Mouse (Mus musculus): ENCODE results near the gene Tcea3. TPM values are rescaled to one million over a fixed set of nuclear protein-coding genes. Genes with fewer than 3 reads are reported as not detected.

The Tcea3 gene
- polyA plus RNA-seq, 1 experiment from 2014 or later = 54.9 TPM

GRCm38 (mm10) chr4:136282621-136283480 is 35.3 kb downstream of the Tcea3 start:
- Histone ChIP-seq H3K27ac (ENCODE audit: low read length) (peak overlapping the region; percentile 95), H3K4me2 (ENCODE audit: low read depth, low read length) (peak overlapping the region; percentile 29; the same call in 1 of the 2 replicates)

GRCm38 (mm10) chr4:136283783-136284182 is 36.3 kb downstream of the Tcea3 start:
- Histone ChIP-seq H3K4me1 (ENCODE audit: control insufficient read depth, insufficient read depth, low read length) (peaks cover 35% of the 10 kb centered on the region), H3K9ac (ENCODE audit: low read length) (no peak overlapping the region; the same call in 1 of the 2 replicates), H3K4me2 (ENCODE audit: low read depth, low read length) (peak overlapping the region; percentile 93), H3K36me3 (ENCODE audit: control insufficient read depth, insufficient read depth) (peaks cover 17% of the 10 kb centered on the region), H3K4me3 (ENCODE audit: low read length) (no peak overlapping the region; the same call in 1 of the 2 replicates), H3K9me3 (replicated peaks; ENCODE audit: control insufficient read depth, low read length) (peaks cover 4% of the 10 kb centered on the region), H3K27me3 (ENCODE audit: control insufficient read depth, insufficient read depth, low read length) (no peaks in the 10 kb centered on the region), H3K27ac (ENCODE audit: low read length) (peak overlapping the region; percentile 95)
- WGBS = 38% methylated on average over 2 of the region's 2 CpGs
- ATAC-seq (replicated peaks; ENCODE audit: extremely low read depth, insufficient read depth, low FRiP score) = no peak

More at GRCm38 (mm10) chr4:136282621-136283480, 35.3 kb downstream of the Tcea3 start:
- ATAC-seq (replicated peaks; ENCODE audit: extremely low read depth, insufficient read depth, low FRiP score) = no peak
- H3K9ac ChIP-seq (ENCODE audit: low read length) = peak overlapping the region; percentile 64
- WGBS = 42% methylated on average over 10 of the region's 10 CpGs
- H3K4me1 ChIP-seq (ENCODE audit: control insufficient read depth, insufficient read depth, low read length) = peaks cover 35% of the 10 kb centered on the region
- H3K9me3 ChIP-seq (replicated peaks; ENCODE audit: control insufficient read depth, low read length) = no peaks in the 10 kb centered on the region
- H3K36me3 ChIP-seq (ENCODE audit: control insufficient read depth, insufficient read depth) = peaks cover 9% of the 10 kb centered on the region
- no peaks in the 10 kb centered on the region for H3K27me3 ChIP-seq (ENCODE audit: control insufficient read depth, insufficient read depth, low read length)
- no peak overlapping the region for H3K4me3 ChIP-seq (ENCODE audit: low read length)

GRCm38 (mm10) chr4:136284455-136284854 is 36.9 kb downstream of the Tcea3 start, which contains the start of gene Zfp46:
Gene Zfp46 (plus strand): TSS chr4:136284683.
- H3K9me3 ChIP-seq (replicated peaks; ENCODE audit: control insufficient read depth, low read length) = peaks cover 6% of the 10 kb centered on the region
- peaks cover 24% of the 10 kb centered on the region for H3K36me3 ChIP-seq (ENCODE audit: control insufficient read depth, insufficient read depth)
- whole genome bisulfite sequencing = 12% methylated on average over 5 of the region's 5 CpGs
- peak within 1 kb of the TSS; percentile 81 for H3K9ac ChIP-seq (ENCODE audit: low read length)
- peaks cover 35% of the 10 kb centered on the region for H3K4me1 ChIP-seq (ENCODE audit: control insufficient read depth, insufficient read depth, low read length)
- H3K4me2 ChIP-seq (ENCODE audit: low read depth, low read length) = peak within 1 kb of the TSS; percentile 93
- H3K27ac ChIP-seq (ENCODE audit: low read length) = peak within 1 kb of the TSS; percentile 95
- ATAC-seq (replicated peaks; ENCODE audit: extremely low read depth, insufficient read depth, low FRiP score) = peak; percentile 16
- no peaks in the 10 kb centered on the region for H3K27me3 ChIP-seq (ENCODE audit: control insufficient read depth, insufficient read depth, low read length)
- H3K4me3 ChIP-seq (ENCODE audit: low read length) = peak within 1 kb of the TSS; percentile 84

- Histone ChIP-seq H3K36me3 (ENCODE audit: control insufficient read depth, insufficient read depth) (peaks cover 28% of the 10 kb centered on the region), H3K9me3 (replicated peaks; ENCODE audit: control insufficient read depth, low read length) (peaks cover 6% of the 10 kb centered on the region), H3K4me1 (ENCODE audit: control insufficient read depth, insufficient read depth, low read length) (peaks cover 35% of the 10 kb centered on the region), H3K4me3 (ENCODE audit: low read length) (peak overlapping the region; percentile 84), H3K4me2 (ENCODE audit: low read depth, low read length) (peak overlapping the region; percentile 93), H3K27me3 (ENCODE audit: control insufficient read depth, insufficient read depth, low read length) (no peaks in the 10 kb centered on the region), H3K27ac (ENCODE audit: low read length) (peak overlapping the region; percentile 95), H3K9ac (ENCODE audit: low read length) (peak overlapping the region; percentile 81)
- no peak for ATAC-seq (replicated peaks; ENCODE audit: extremely low read depth, insufficient read depth, low FRiP score)
- 8% methylated on average over 6 of the region's 6 CpGs for WGBS
Measured at GRCm38 (mm10) chr4:136284891-136285290, 37.4 kb downstream of the Tcea3 start.

GRCm38 (mm10) chr4:136285348-136285810 is 37.9 kb downstream of the Tcea3 start:
- peaks cover 33% of the 10 kb centered on the region for H3K36me3 ChIP-seq (ENCODE audit: control insufficient read depth, insufficient read depth)
- under 1% methylated on average over 25 of the region's 25 CpGs for WGBS

GRCm38 (mm10) chr4:136285811-136286371 is 38.4 kb downstream of the Tcea3 start:
- peaks cover 35% of the 10 kb centered on the region for H3K4me1 ChIP-seq (ENCODE audit: control insufficient read depth, insufficient read depth, low read length)
- peaks cover 8% of the 10 kb centered on the region for H3K9me3 ChIP-seq (replicated peaks; ENCODE audit: control insufficient read depth, low read length)
- H3K4me3 ChIP-seq (ENCODE audit: low read length) = peak overlapping the region; percentile 84
- no peaks in the 10 kb centered on the region for H3K27me3 ChIP-seq (ENCODE audit: control insufficient read depth, insufficient read depth, low read length)
- peak overlapping the region; percentile 95 for H3K27ac ChIP-seq (ENCODE audit: low read length)
- peak; percentile 85 for ATAC-seq (replicated peaks; ENCODE audit: extremely low read depth, insufficient read depth, low FRiP score)
- H3K4me2 ChIP-seq (ENCODE audit: low read depth, low read length) = peak overlapping the region; percentile 93
- peaks cover 38% of the 10 kb centered on the region for H3K36me3 ChIP-seq (ENCODE audit: control insufficient read depth, insufficient read depth)
- H3K9ac ChIP-seq (ENCODE audit: low read length) = peak overlapping the region; percentile 82
- under 1% methylated on average over 29 of the region's 29 CpGs for WGBS

More at GRCm38 (mm10) chr4:136285348-136285810, 37.9 kb downstream of the Tcea3 start:
- H3K4me2 ChIP-seq (ENCODE audit: low read depth, low read length) = peak overlapping the region; percentile 93
- peaks cover 35% of the 10 kb centered on the region for H3K4me1 ChIP-seq (ENCODE audit: control insufficient read depth, insufficient read depth, low read length)
- H3K27me3 ChIP-seq (ENCODE audit: control insufficient read depth, insufficient read depth, low read length) = no peaks in the 10 kb centered on the region
- H3K4me3 ChIP-seq (ENCODE audit: low read length) = peak overlapping the region; percentile 84
- H3K9me3 ChIP-seq (replicated peaks; ENCODE audit: control insufficient read depth, low read length) = peaks cover 8% of the 10 kb centered on the region
- ATAC-seq (replicated peaks; ENCODE audit: extremely low read depth, insufficient read depth, low FRiP score) = peak; percentile 94
- peak overlapping the region; percentile 81 for H3K9ac ChIP-seq (ENCODE audit: low read length)
- H3K27ac ChIP-seq (ENCODE audit: low read length) = peak overlapping the region; percentile 95

- Histone ChIP-seq H3K36me3 (ENCODE audit: control insufficient read depth, insufficient read depth) (peaks cover 61% of the 10 kb centered on the region), H3K9me3 (replicated peaks; ENCODE audit: control insufficient read depth, low read length) (peaks cover 8% of the 10 kb centered on the region), H3K9ac (ENCODE audit: low read length) (no peak overlapping the region), H3K4me1 (ENCODE audit: control insufficient read depth, insufficient read depth, low read length) (peaks cover 8% of the 10 kb centered on the region), H3K4me2 (ENCODE audit: low read depth, low read length) (no peak overlapping the region), H3K27me3 (ENCODE audit: control insufficient read depth, insufficient read depth, low read length) (no peaks in the 10 kb centered on the region), H3K27ac (ENCODE audit: low read length) (no peak overlapping the region), H3K4me3 (ENCODE audit: low read length) (no peak overlapping the region)
- ATAC-seq (replicated peaks; ENCODE audit: extremely low read depth, insufficient read depth, low FRiP score) = no peak
- 62% methylated on average over 66 of the region's 66 CpGs for WGBS
Measured at GRCm38 (mm10) chr4:136289918-136290780, 42.6 kb downstream of the Tcea3 start.

GRCm38 (mm10) chr4:136290781-136291595 is 43.5 kb downstream of the Tcea3 start:
- 79% methylated on average over 39 of the region's 39 CpGs for WGBS
- H3K4me3 ChIP-seq (ENCODE audit: low read length) = no peak overlapping the region

More at GRCm38 (mm10) chr4:136290781-136291595, 43.5 kb downstream of the Tcea3 start:
- H3K36me3 ChIP-seq (ENCODE audit: control insufficient read depth, insufficient read depth) = peaks cover 64% of the 10 kb centered on the region
- ATAC-seq (replicated peaks; ENCODE audit: extremely low read depth, insufficient read depth, low FRiP score) = no peak
- no peak overlapping the region for H3K9ac ChIP-seq (ENCODE audit: low read length)
- H3K9me3 ChIP-seq (replicated peaks; ENCODE audit: control insufficient read depth, low read length) = peaks cover 8% of the 10 kb centered on the region
- H3K27ac ChIP-seq (ENCODE audit: low read length) = no peak overlapping the region
- H3K27me3 ChIP-seq (ENCODE audit: control insufficient read depth, insufficient read depth, low read length) = no peaks in the 10 kb centered on the region
- peaks cover 8% of the 10 kb centered on the region for H3K4me1 ChIP-seq (ENCODE audit: control insufficient read depth, insufficient read depth, low read length)
- no peak overlapping the region for H3K4me2 ChIP-seq (ENCODE audit: low read depth, low read length)

Measured in heart, embryonic 16.5 days (tissue).